Mouse (Mus musculus) cerebellum, adult 2 months (tissue): ENCODE measurements around the gene Ugt1a2.

ENCODE experiments used
- CTCF ChIP-seq: fragments of 200-500 bp; IDR thresholded peaks from 2 replicates; pipeline ENCODE4 v1.5.1; 2011; ENCODE audit warnings: low read depth, mild to moderate bottlenecking, control low read depth, low read length, moderate library complexity, borderline replicate concordance; ENCODE audit not compliant: insufficient read depth
- POLR2A ChIP-seq: fragments of 200-500 bp; IDR thresholded peaks from 2 replicates; pipeline ENCODE4 v1.6.1; 2011; ENCODE audit warnings: low read length, control low read depth, borderline replicate concordance; ENCODE audit not compliant: insufficient read depth

DNA sequence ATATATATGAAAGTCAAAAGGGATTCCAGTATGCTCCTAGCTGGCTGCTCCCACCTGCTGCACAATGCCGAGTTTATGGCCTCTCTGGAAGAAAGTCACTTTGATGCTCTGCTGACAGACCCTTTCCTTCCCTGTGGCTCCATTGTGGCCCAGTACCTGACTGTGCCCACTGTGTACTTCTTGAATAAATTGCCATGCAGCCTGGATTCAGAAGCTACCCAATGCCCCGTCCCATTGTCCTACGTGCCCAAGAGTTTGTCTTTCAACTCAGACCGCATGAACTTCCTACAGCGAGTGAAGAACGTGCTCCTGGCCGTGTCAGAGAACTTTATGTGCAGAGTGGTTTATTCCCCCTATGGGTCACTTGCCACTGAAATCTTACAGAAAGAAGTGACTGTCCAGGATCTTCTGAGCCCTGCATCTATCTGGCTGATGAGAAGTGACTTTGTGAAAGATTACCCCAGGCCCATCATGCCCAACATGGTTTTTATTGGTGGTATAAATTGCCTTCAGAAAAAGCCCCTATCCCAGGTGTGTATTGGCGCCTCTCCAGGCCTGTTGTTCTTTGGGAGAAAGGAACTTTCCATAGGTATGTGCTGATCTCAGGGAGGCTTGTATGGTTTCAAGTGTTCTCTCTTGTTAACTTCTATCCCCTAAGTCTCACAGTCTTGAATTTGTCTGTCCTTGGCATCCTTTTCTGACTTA is 12.1 kb downstream of the Ugt1a2 start:
- TF ChIP-seq CTCF, result no peak
- TF ChIP-seq POLR2A, result no peak
